Mouse (Mus musculus) limb, embryonic 14.5 days (tissue): Measurements from ENCODE around the gene Ncan. TPM values are rescaled to one million over a fixed set of nuclear protein-coding genes. Genes with fewer than 3 reads are reported as not detected.
A peak's percentile ranks its signal among the peaks of the same experiment; 100 is the strongest.

Source experiments
- ATAC-seq: fragments of 200-750 bp; cut with Nextera tagmentation; 2 replicates; pipeline ENCODE4 v1.8.0; 2017; ENCODE audit warnings: low read depth, moderate number of reproducible peaks, moderate TSS enrichment; ENCODE audit not compliant: low FRiP score
- DNase-seq: peaks from one replicate; pipeline ENCODE4 v3.0.0-alpha.2; 2015; ENCODE audit warnings: low spot score
- H3K27ac ChIP-seq: fragments of 300-500 bp; sonication (generic); replicated peaks from 2 replicates; pipeline ENCODE4 v1.5.1; 2014; ENCODE audit warnings: low read depth, mild to moderate bottlenecking, low read length, moderate library complexity, mixed read lengths
- H3K27me3 ChIP-seq: fragments of 300-500 bp; sonication (generic); 2 replicates; pipeline ENCODE4 v1.6.1; 2014; ENCODE audit warnings: low read length, mixed read lengths; ENCODE audit not compliant: control insufficient read depth, insufficient read depth
- H3K36me3 ChIP-seq: fragments of 300-500 bp; sonication (generic); 2 replicates; pipeline ENCODE4 v1.6.1; 2014; ENCODE audit warnings: mild to moderate bottlenecking, low read length, moderate library complexity, mixed read lengths; ENCODE audit not compliant: control insufficient read depth, insufficient read depth
- H3K4me1 ChIP-seq: fragments of 300-500 bp; sonication (generic); 2 replicates; pipeline ENCODE4 v1.6.1; 2014; ENCODE audit warnings: antibody characterized with exemption, low read length, mixed read lengths; ENCODE audit not compliant: control insufficient read depth, insufficient read depth
- H3K4me2 ChIP-seq: fragments of 300-500 bp; sonication (generic); replicated peaks from 2 replicates; pipeline ENCODE4 v1.6.1; 2014; ENCODE audit warnings: low read depth, mild to moderate bottlenecking, low read length, moderate library complexity; ENCODE audit not compliant: severe bottlenecking
- H3K4me3 ChIP-seq: fragments of 300-500 bp; sonication (generic); replicated peaks from 2 replicates; pipeline ENCODE4 v1.5.1; 2014; ENCODE audit warnings: low read length
- H3K9ac ChIP-seq: fragments of 300-500 bp; sonication (generic); 2 replicates; pipeline ENCODE4 v1.6.1; 2014; ENCODE audit warnings: mild to moderate bottlenecking, low read depth, low read length, moderate library complexity; ENCODE audit not compliant: severe bottlenecking
- H3K9me3 ChIP-seq: fragments of 300-500 bp; sonication (generic); 2 replicates; pipeline ENCODE4 v1.6.1; 2016; ENCODE audit warnings: low read length; ENCODE audit not compliant: control insufficient read depth
- POLR2A ChIP-seq: fragments of 200-500 bp; IDR thresholded peaks from 2 replicates; pipeline ENCODE4 v1.8.0; 2012; ENCODE audit warnings: inconsistent platforms, mild to moderate bottlenecking, moderate library complexity, borderline replicate concordance; ENCODE audit not compliant: insufficient read depth, insufficient read length; ENCODE audit errors: extremely low read depth
- WGBS: fragments of 180-500 bp; shearing (Covaris S2); extraction: QIAGEN DNeasy Blood & Tissue Kit; methylation state at CpG from one replicate; pipeline ENCODE4 v1.1.7; 2014; 5-methylcytosine and 5-hydroxymethylcytosine counted together
- polyA plus RNA-seq, 2 experiments: library from polyadenylated mRNA; depleted of rRNA in 1 of 2; stranded (reverse) in 1 of 2; unstranded in 1 of 2; fragments of >200 nt; fragmentation: Nextera tagmentation in 1 of 2; extraction: Ambion mirVana in 1 of 2; gene quantifications; 2 replicates each; pipeline versions ENCODE4 v1.2.1 to v1.2.3; 2012 to 2014

Gene Ncan
- polyA plus RNA-seq (2012; rRNA removed) (0.58 and 0.59 TPM in 2 replicates), polyA plus RNA-seq (2014; fragmentation: Nextera tagmentation; extraction: Ambion mirVana) (0.25 and 0.48 TPM in 2 replicates)

DNA sequence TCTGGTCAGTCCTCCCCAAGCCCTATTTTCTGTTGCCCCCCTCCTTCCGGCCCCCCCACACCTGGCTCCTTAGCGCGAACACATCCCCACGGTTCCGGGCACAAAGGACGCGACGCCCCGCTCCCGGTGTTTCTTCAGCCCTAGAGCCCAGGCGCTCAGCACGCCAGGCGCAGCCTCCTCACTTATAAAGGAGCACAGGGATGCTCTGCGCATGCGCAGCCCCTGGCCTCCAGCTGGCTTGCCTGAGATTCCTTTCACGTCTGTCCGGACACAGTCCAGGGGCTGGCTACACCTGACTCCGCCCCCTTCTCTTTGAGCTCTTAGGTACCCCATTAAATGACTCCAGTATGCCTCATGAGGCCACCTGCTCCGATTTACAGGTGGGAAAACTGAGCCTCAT, at the start of gene Ncan:
Ncan (minus strand) TSS at position 207 of the 400 bp plus-strand sequence.
- Histone ChIP-seq H3K27ac (no peak within 1 kb of the TSS), H3K4me1 (0 out of 2 replicates have a peak, but pooled peaks cover 3% of the 10 kb centered on the region), H3K27me3 (peaks cover 35% of the 10 kb centered on the region), H3K9ac (0 out of 2 replicates have a peak within 1 kb of the TSS, but pooled peaks have one; percentile 38), H3K4me3 (peak within 1 kb of the TSS; percentile 20), H3K36me3 (no peaks in the 10 kb centered on the region), H3K9me3 (no peaks in the 10 kb centered on the region), H3K4me2 (peak within 1 kb of the TSS; percentile 45)
- DNase-seq (peak; percentile 72), ATAC-seq (peak; percentile 63)
- no peak for TF ChIP-seq POLR2A
- WGBS, result 1% methylated on average over 19 of the region's 19 CpGs

DNA sequence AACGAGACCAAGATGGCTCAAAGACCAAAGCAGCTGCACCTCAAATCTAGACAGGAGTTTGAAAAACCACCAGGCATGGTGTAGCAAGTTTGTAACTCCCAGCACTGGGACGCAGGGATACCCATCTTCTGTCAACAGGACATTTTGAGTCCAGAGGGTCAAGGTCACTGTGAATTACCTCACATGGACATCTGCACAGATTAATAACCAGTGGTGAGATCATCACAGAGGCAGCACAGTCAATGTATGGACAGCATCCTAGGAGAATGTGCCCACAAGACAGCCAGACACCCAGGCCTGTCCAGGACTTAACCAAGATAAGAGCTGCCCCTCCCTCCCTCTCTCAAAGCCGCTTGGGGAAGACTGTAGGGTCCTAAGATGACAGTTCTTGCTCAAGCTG, 49.4 kb upstream of the Ncan start:
- Histone ChIP-seq H3K27me3 (peaks cover 9% of the 10 kb centered on the region; the same call in 1 of the 2 replicates), H3K4me3 (no peak overlapping the region), H3K4me2 (no peak overlapping the region), H3K9ac (no peak overlapping the region), H3K4me1 (peaks cover 7% of the 10 kb centered on the region), H3K36me3 (no peaks in the 10 kb centered on the region), H3K27ac (no peak overlapping the region), H3K9me3 (no peaks in the 10 kb centered on the region)
- TF ChIP-seq POLR2A, result no peak
- no peak for ATAC-seq
- DNase-seq, result no peak
- 81% methylated on average over 3 of the region's 3 CpGs for WGBS

DNA sequence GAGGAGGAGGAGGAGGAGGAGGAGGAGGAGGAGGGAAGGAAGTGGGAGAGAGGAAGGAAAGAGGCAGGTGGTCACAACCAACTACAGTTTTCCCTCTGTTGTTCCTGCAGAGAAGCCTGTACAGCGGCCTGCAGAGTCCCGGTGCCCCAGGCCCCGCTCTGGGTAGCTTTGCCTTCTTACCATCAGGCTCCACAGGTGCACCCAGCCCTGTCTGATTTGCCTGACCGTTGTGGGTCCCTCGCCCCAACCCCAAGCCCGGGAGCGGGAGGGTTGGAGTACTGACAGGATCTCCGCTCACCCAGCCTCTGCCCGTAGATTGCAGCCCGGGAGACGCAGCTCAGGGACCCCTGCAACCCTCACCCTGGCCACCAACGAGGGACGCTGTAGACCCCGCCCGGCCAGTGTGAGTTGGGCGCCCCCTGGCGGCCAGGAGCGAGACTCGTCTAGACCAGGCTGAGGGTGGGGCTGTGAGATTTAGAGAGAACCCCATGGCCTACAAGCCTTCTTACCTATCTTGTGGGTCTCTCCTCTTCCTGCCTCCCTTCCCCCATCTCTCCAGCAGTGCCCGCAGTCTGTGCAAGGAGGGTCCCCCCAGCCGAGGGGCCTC, 45.9 kb upstream of the Ncan start:
- no peak overlapping the region for H3K9ac ChIP-seq
- peak overlapping the region; percentile 12 for H3K4me3 ChIP-seq
- ATAC-seq, result peak; percentile 90
- no peak overlapping the region for H3K27ac ChIP-seq
- peak; percentile 44 for DNase-seq
- H3K27me3 ChIP-seq, result peaks cover 9% of the 10 kb centered on the region; the same call in 1 of the 2 replicates
- H3K36me3 ChIP-seq, result no peaks in the 10 kb centered on the region
- H3K9me3 ChIP-seq, result no peaks in the 10 kb centered on the region
- WGBS, result 3% methylated on average over 21 of the region's 21 CpGs
- no peak for TF ChIP-seq POLR2A
- H3K4me2 ChIP-seq, result peak overlapping the region; percentile 48
- no peaks in the 10 kb centered on the region for H3K4me1 ChIP-seq

DNA sequence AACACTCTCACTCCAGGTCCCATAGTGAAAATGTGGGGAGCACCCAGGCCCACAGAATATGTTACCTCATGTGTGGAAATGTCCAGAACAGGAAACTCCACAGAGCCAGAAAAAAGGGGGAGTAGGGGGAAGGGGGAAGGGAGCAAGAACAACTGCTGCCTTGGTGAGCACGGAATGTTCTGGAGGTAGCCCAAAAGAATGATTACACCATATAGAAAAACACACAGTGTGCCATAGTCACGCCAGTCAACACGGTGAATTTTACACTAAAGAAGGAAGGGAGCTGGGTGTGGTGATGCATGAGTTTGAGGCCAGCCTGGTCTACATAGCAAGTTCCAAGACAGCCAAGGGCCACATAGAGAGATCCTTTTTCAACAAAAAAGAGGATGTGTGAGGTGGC, 42.6 kb upstream of the Ncan start:
- no peak for ATAC-seq
- H3K4me2 ChIP-seq, result no peak overlapping the region

DNA sequence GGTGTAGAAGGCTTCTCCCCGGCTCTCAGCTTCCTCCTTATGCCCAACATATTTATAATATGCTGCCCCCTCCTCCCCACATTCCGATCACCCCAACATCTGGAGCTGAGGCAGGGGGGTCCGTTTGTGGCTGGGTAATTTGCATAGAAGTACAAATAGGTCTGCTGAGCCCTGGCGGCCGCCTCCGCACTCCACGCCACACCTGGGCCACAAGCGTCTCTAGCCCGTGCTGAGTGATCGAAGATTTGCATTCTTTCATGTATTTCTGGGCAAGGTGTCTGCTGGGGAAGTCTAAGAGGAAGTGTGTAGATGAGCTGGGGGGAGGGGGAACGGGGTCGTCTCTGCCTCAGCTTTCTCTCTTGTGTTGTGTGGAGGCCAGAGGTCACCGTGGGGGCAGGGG, 39.3 kb upstream of the Ncan start:
- H3K27me3 ChIP-seq, result no peaks in the 10 kb centered on the region; the same call in 1 of the 2 replicates
- no peak overlapping the region for H3K9ac ChIP-seq
- no peaks in the 10 kb centered on the region for H3K4me1 ChIP-seq
- no peak overlapping the region for H3K4me2 ChIP-seq
- H3K27ac ChIP-seq, result no peak overlapping the region
- no peaks in the 10 kb centered on the region for H3K36me3 ChIP-seq
- no peaks in the 10 kb centered on the region for H3K9me3 ChIP-seq
- no peak for DNase-seq
- ATAC-seq, result no peak
- no peak overlapping the region for H3K4me3 ChIP-seq
- no peak for TF ChIP-seq POLR2A
- WGBS, result 56% methylated on average over 13 of the region's 13 CpGs

More for the DNA sequence above, 42.6 kb upstream of the Ncan start:
- no peak for DNase-seq
- Histone ChIP-seq H3K27me3 (peaks cover 9% of the 10 kb centered on the region; the same call in 1 of the 2 replicates), H3K9ac (no peak overlapping the region), H3K27ac (no peak overlapping the region), H3K4me3 (no peak overlapping the region), H3K4me1 (no peaks in the 10 kb centered on the region), H3K36me3 (no peaks in the 10 kb centered on the region), H3K9me3 (no peaks in the 10 kb centered on the region)
- WGBS, result 88% methylated on average over 3 of the region's 3 CpGs
- TF ChIP-seq POLR2A, result no peak
